In genomic region chr11:81940988-81941387, GRCm38 (mm10) we compare ENCODE assay signal across 8 mouse cellular contexts. TPM values are rescaled to one million over a fixed set of nuclear protein-coding genes. Genes with fewer than 3 reads are reported as not detected.
DNase-seq lines count a peak whose midpoint lies in the region; ATAC-seq and TF ChIP-seq lines count a peak whose summit lies in the region.
"Had no signal": no experiment of that assay in that cellular context is flagged by ENCODE, and none has a peak within 500 bp of the region (broad histone marks: within the 10 kb centered on the region; RNA-seq: fewer than 3 reads in every experiment).

No protein-coding gene starts in this region.

- H3K27ac ChIP-seq in intestine, postnatal 0 days (ENCODE audit: low read depth, low read length), result no peak overlapping the region
- no peak overlapping the region for H3K27ac ChIP-seq in intestine, embryonic 16.5 days (ENCODE audit: low read length)
- H3K27ac ChIP-seq: embryonic facial prominence, embryonic 13.5 days had no signal

- H3K4me2 ChIP-seq in intestine, postnatal 0 days (replicated peaks; ENCODE audit: low read depth), result no peak overlapping the region
- no peak overlapping the region for H3K4me2 ChIP-seq in intestine, embryonic 16.5 days (ENCODE audit: low read depth, low read length)
- H3K4me2 ChIP-seq: embryonic facial prominence, embryonic 13.5 days had no signal

- ATAC-seq in intestine, postnatal 0 days, result no peak
- ATAC-seq in intestine, embryonic 16.5 days, result no peak

- DNase-seq in 3T3-L1 (ENCODE audit: low read depth, low spot score), result peak; percentile 62
- peak; percentile 11 to 29 for DNase-seq in cerebellum, postnatal 4 days (ENCODE audit: low spot score in 2 of 2)
- DNase-seq in lung, postnatal 36 days, result peak; percentile 5
- DNase-seq in thymus, adult 18-20 months, result no peak

- peak; percentile 63 for TF ChIP-seq CTCF in intestine, postnatal 0 days (IDR thresholded peaks at IDR 0.05; ENCODE audit: low read depth)
- TF ChIP-seq CTCF in E14TG2a.4 (conservative IDR thresholded peaks at IDR 0.05; ENCODE audit: low read length), result peak; percentile 24; the same call in 1 of the 2 replicates

- H3K4me1 ChIP-seq in intestine, postnatal 0 days (replicated peaks; ENCODE audit: control insufficient read depth, insufficient read depth, low read length), result no peaks in the 10 kb centered on the region
- no peaks in the 10 kb centered on the region for H3K4me1 ChIP-seq in intestine, embryonic 16.5 days (ENCODE audit: control insufficient read depth, insufficient read depth, low read length)
- no peaks in the 10 kb centered on the region for H3K4me1 ChIP-seq in E14TG2a.4 (replicated peaks; ENCODE audit: low read depth, low read length)
- H3K4me1 ChIP-seq: embryonic facial prominence, embryonic 13.5 days had no signal

- H3K9ac ChIP-seq in intestine, postnatal 0 days (ENCODE audit: low read depth, low read length), result no peak overlapping the region
- H3K9ac ChIP-seq in intestine, embryonic 16.5 days (ENCODE audit: low read depth, low read length), result no peak overlapping the region
- H3K9ac ChIP-seq: embryonic facial prominence, embryonic 13.5 days had no signal

- 8% methylated on average over 1 of the region's 1 CpGs for WGBS in intestine, postnatal 0 days
- 21% methylated on average over 1 of the region's 1 CpGs for WGBS in intestine, embryonic 16.5 days

- H3K4me3 ChIP-seq in intestine, postnatal 0 days (ENCODE audit: low read depth, low read length), result no peak overlapping the region
- no peak overlapping the region for H3K4me3 ChIP-seq in intestine, embryonic 16.5 days (ENCODE audit: low read length)
- no peak overlapping the region for H3K4me3 ChIP-seq in E14TG2a.4 (replicated peaks; ENCODE audit: low read length)
- H3K4me3 ChIP-seq: embryonic facial prominence, embryonic 13.5 days had no signal

- H3K9me3 ChIP-seq in intestine, postnatal 0 days (ENCODE audit: control insufficient read depth), result no peaks in the 10 kb centered on the region
- H3K9me3 ChIP-seq in intestine, embryonic 16.5 days (ENCODE audit: control insufficient read depth, low read length), result no peaks in the 10 kb centered on the region
- no peaks in the 10 kb centered on the region for H3K9me3 ChIP-seq in E14TG2a.4 (ENCODE audit: low read length)
- H3K9me3 ChIP-seq: embryonic facial prominence, embryonic 13.5 days had no signal

- no peaks in the 10 kb centered on the region for H3K36me3 ChIP-seq in intestine, postnatal 0 days (ENCODE audit: control insufficient read depth, insufficient read depth)
- no peaks in the 10 kb centered on the region for H3K36me3 ChIP-seq in intestine, embryonic 16.5 days (ENCODE audit: control insufficient read depth, insufficient read depth, low read length)
- H3K36me3 ChIP-seq in E14TG2a.4 (ENCODE audit: insufficient read depth, low read length), result no peaks in the 10 kb centered on the region
- H3K36me3 ChIP-seq: embryonic facial prominence, embryonic 13.5 days had no signal

- no peaks in the 10 kb centered on the region for H3K27me3 ChIP-seq in intestine, postnatal 0 days (replicated peaks; ENCODE audit: control insufficient read depth, insufficient read depth, low read length)
- H3K27me3 ChIP-seq in intestine, embryonic 16.5 days (replicated peaks; ENCODE audit: control insufficient read depth, insufficient read depth, low read length), result no peaks in the 10 kb centered on the region
- no peaks in the 10 kb centered on the region; the same call in 1 of the 2 replicates for H3K27me3 ChIP-seq in E14TG2a.4 (ENCODE audit: insufficient read depth, low read length)
- H3K27me3 ChIP-seq: embryonic facial prominence, embryonic 13.5 days had no signal

RNA-seq across cellular contexts. Expression of gene Asic2, which starts 27.3 kb away (rescaled TPM):
- 0.44 and 0.55 TPM in 2 replicates for polyA plus RNA-seq in intestine, postnatal 0 days (2015; fragmentation: Nextera tagmentation; extraction: Ambion mirVana)
- 0.15 and 0.16 TPM in 2 replicates for polyA plus RNA-seq in intestine, embryonic 16.5 days (2015; fragmentation: Nextera tagmentation; extraction: Ambion mirVana)

Comparison
In these comparisons a context has a peak if more than half of its experiments do, and no peak if none do; other contexts are left out.
1. DNase-seq: peak in 3T3-L1 (single experiment), cerebellum, postnatal 4 days (2 of 2) and lung, postnatal 36 days (single experiment); none in thymus, adult 18-20 months (0 of 2).